ENCODE assay signal across 12 mouse cellular contexts in the genomic region with DNA sequence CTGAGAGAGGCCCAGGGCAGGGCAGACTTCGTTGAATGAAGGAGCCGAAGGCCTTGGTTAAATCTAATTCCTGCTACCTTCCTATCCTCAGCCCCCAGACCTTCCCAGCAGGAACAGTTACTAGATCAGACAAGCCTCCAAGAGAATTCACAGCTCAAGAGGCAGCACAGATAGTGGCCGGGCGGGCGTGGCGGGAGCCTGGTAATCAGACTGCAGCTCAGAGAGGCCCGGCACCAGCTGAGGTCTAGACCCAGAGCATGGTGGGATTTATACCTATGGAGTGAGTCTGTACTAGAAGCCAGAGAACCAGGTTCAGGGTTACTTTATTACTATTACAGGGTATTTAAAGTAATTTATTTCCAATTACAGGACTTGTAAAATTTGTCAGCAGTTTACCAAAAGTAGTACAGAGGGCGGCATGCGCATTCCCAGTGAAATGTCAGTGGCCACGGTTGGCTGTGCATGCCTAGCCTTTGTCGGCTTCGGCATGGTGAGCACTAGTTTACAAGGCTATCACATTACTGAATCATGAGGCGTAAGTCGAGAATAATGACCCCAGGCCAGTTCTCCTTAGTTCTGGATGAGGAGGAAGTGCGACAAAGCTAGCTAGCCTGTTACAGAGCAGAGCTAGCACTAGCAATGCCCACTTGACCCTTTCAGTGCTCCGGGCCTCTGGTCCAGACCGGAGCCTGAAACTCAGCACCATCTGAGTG. TPM values are rescaled to one million over a fixed set of nuclear protein-coding genes. Genes with fewer than 3 reads are reported as not detected.
A peak's percentile ranks its signal among the peaks of the same experiment; 100 is the strongest.
DNase-seq lines count a peak whose midpoint lies in the region; ATAC-seq and TF ChIP-seq lines count a peak whose summit lies in the region.
"Had no signal": no experiment of that assay in that cellular context is flagged by ENCODE, and none has a peak within 500 bp of the region (broad histone marks: within the 10 kb centered on the region; RNA-seq: fewer than 3 reads in every experiment).

No protein-coding gene starts in this region.

- TF ChIP-seq CTCF in gastrocnemius, adult 2 months (IDR thresholded peaks at IDR 0.05): no peak

- peaks cover 7% of the 10 kb centered on the region; the same call in 1 of the 2 replicates for H3K27me3 ChIP-seq in limb, embryonic 12.5 days
- H3K27me3 ChIP-seq: forebrain, embryonic 12.5 days; hindbrain, embryonic 12.5 days had no signal

- intact Hi-C loops in gastrocnemius, adult 2 months (cut with DNase I): no loop called here

- peak overlapping the region; percentile 92 for H3K27ac ChIP-seq in gastrocnemius, adult 2 months
- H3K27ac ChIP-seq in limb, embryonic 12.5 days: peak overlapping the region; percentile 66; the same call in 1 of the 2 replicates
- H3K27ac ChIP-seq: forebrain, embryonic 12.5 days; hindbrain, embryonic 12.5 days had no signal

- H3K9me3 ChIP-seq in limb, embryonic 12.5 days: no peaks in the 10 kb centered on the region
- H3K9me3 ChIP-seq: forebrain, embryonic 12.5 days; G1E; hindbrain, embryonic 12.5 days had no signal

- peak overlapping the region; percentile 34 for H3K4me3 ChIP-seq in gastrocnemius, adult 2 months
- no peak overlapping the region for H3K4me3 ChIP-seq in limb, embryonic 12.5 days (replicated peaks)
- H3K4me3 ChIP-seq: forebrain, embryonic 12.5 days; hindbrain, embryonic 12.5 days had no signal

- peaks cover 26% of the 10 kb centered on the region for H3K4me1 ChIP-seq in limb, embryonic 12.5 days (replicated peaks)
- H3K4me1 ChIP-seq: forebrain, embryonic 12.5 days had no signal

- peak; percentile 75; the same call in 1 of the 2 replicates for ATAC-seq in limb, embryonic 12.5 days (ENCODE audit: insufficient number of reproducible peaks, insufficient read depth, low FRiP score, low TSS enrichment, low read depth)

- 33% methylated on average over 17 of the region's 17 CpGs for WGBS in limb, embryonic 12.5 days

- 0 out of 2 replicates have a peak overlapping the region, but pooled peaks have one; percentile 8 for H3K4me2 ChIP-seq in limb, embryonic 12.5 days
- H3K4me2 ChIP-seq: forebrain, embryonic 12.5 days; hindbrain, embryonic 12.5 days had no signal

- H3K9ac ChIP-seq in limb, embryonic 12.5 days (replicated peaks): no peak overlapping the region
- H3K9ac ChIP-seq: forebrain, embryonic 12.5 days; hindbrain, embryonic 12.5 days had no signal

- peaks cover 41% of the 10 kb centered on the region for H3K36me3 ChIP-seq in limb, embryonic 12.5 days

- DNase-seq in gastrocnemius, adult 2 months: peak; percentile 61
- DNase-seq in gastrocnemius, postnatal 4 days (ENCODE audit: low spot score in 2 of 2): no peak
- DNase-seq in embryo, embryonic 10 days (ENCODE audit: low spot score): peak; percentile 62
- peak; percentile 55 to 59 for DNase-seq in kidney, adult 8-10 months
- no peak for DNase-seq in adrenal gland, adult (ENCODE audit: inconsistent age in 2 of 2, low spot score in 1 of 2)
- no peak for DNase-seq in ovary, postnatal 14 days (ENCODE audit: low spot score)
- DNase-seq in frontal cortex, postnatal 14 days (ENCODE audit: low spot score in 2 of 2): no peak
- DNase-seq: gastrocnemius, postnatal 36 days had no signal

RNA-seq across cellular contexts. Expression of gene Rab11fip3, which starts 15.1 kb away (rescaled TPM):
- total RNA-seq in gastrocnemius, adult 2 months (2021): 10 to 100 TPM; 76.3 to 92.0 TPM
- 10 to 100 TPM; 36.8 to 41.4 TPM for total RNA-seq in gastrocnemius, postnatal 4 days (2021)
- polyA plus RNA-seq in limb, embryonic 12.5 days (2016; fragmentation: Nextera tagmentation; extraction: Ambion mirVana): 25.0 and 26.9 TPM in 2 replicates

RNA-seq across cellular contexts. Expression of gene Decr2, which starts 35.8 kb away (rescaled TPM):
- 1 to 10 TPM; 2.1 to 3.0 TPM for total RNA-seq in gastrocnemius, adult 2 months (2021)
- 10 to 100 TPM in 1 of 2 experiments, 1 to 10 TPM in 1; 9.2 to 12.9 TPM for total RNA-seq in gastrocnemius, postnatal 4 days (2021)
- 29.4 and 31.7 TPM in 2 replicates for polyA plus RNA-seq in limb, embryonic 12.5 days (2016; fragmentation: Nextera tagmentation; extraction: Ambion mirVana)

RNA-seq across cellular contexts. Expression of gene Nme4, which starts 41.1 kb away (rescaled TPM):
- 1 to 10 TPM; 1.6 to 2.5 TPM for total RNA-seq in gastrocnemius, adult 2 months (2021)
- 10 to 100 TPM; 13.5 to 18.3 TPM for total RNA-seq in gastrocnemius, postnatal 4 days (2021)
- 124 and 132 TPM in 2 replicates for polyA plus RNA-seq in limb, embryonic 12.5 days (2016; fragmentation: Nextera tagmentation; extraction: Ambion mirVana)

RNA-seq across cellular contexts. Expression of gene Tmem8, which starts 58.8 kb away (rescaled TPM):
- total RNA-seq in gastrocnemius, adult 2 months (2021): under 1 TPM; 0.67 to 0.92 TPM
- 1 to 10 TPM; 3.0 to 4.5 TPM for total RNA-seq in gastrocnemius, postnatal 4 days (2021)
- 0.55 and 0.87 TPM in 2 replicates for polyA plus RNA-seq in limb, embryonic 12.5 days (2016; fragmentation: Nextera tagmentation; extraction: Ambion mirVana)

Comparison
In these comparisons a context has a peak if more than half of its experiments do, and no peak if none do; other contexts are left out.
1. DNase-seq: peak in gastrocnemius, adult 2 months (single experiment), embryo, embryonic 10 days (single experiment) and kidney, adult 8-10 months (2 of 2); none in gastrocnemius, postnatal 4 days (0 of 2), adrenal gland, adult (0 of 2), ovary, postnatal 14 days (single experiment) and frontal cortex, postnatal 14 days (0 of 2).
2. RNA of gene Nme4, which starts 41.1 kb away (total RNA-seq): 13.5 to 18.3 TPM in gastrocnemius, postnatal 4 days; 1.6 to 2.5 TPM in gastrocnemius, adult 2 months; every median in the first group is over 4 times any median in the second.